ENCODE assay signal across 18 mouse cellular contexts in the genomic region with DNA sequence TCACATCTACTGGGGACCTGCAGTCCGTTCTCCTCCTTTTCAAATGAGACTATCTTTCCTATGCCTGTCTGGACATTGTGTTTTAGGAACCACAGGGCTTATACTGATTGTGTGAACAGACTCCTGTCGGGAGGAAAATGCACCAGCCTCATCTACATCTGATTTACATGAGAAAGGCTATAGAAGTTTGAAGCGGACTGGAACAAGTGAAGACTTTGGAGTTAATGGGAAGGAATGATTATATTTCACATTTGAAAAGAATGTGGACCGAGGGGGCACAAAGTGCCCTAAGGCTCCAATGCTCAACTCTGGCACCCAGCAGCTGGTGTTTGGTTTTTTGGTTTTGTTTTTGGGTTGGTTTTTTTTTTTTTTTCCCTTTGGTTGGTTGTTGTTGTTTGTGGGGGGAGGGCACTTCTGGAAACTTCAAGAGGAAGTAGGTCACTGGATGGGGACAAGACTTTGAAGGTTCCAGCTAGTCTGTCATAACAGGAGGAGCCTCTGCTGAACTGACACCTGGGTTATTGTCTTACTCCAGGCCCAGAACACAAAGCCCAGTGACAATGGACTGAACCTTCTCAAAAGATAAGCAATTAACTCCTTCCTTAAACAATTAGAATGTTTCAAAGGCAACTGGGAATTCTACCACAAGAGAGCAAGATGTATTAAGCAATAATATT. TPM values are rescaled to one million over a fixed set of nuclear protein-coding genes. Genes with fewer than 3 reads are reported as not detected.
A peak's percentile ranks its signal among the peaks of the same experiment; 100 is the strongest.
DNase-seq lines count a peak whose midpoint lies in the region; ATAC-seq and TF ChIP-seq lines count a peak whose summit lies in the region.
"Had no signal": no experiment of that assay in that cellular context is flagged by ENCODE, and none has a peak within 500 bp of the region (broad histone marks: within the 10 kb centered on the region; RNA-seq: fewer than 3 reads in every experiment).

No protein-coding gene starts in this region.

- no peak for ATAC-seq in hindbrain, postnatal 0 days
- peak; percentile 88 for ATAC-seq in forebrain, embryonic 15.5 days (replicated peaks)
- 0 out of 2 replicates have a peak, but pooled peaks have one; percentile 28 for ATAC-seq in neural tube, embryonic 14.5 days (ENCODE audit: low read depth)
- ATAC-seq in frontal cortex, adult (ENCODE audit: low TSS enrichment), result no peak
- ATAC-seq in heart, embryonic 12.5 days (ENCODE audit: insufficient number of reproducible peaks, low FRiP score), result no peak
- ATAC-seq: intestine, postnatal 0 days had no signal

- H3K4me3 ChIP-seq in hindbrain, embryonic 10.5 days, result no peak overlapping the region
- H3K4me3 ChIP-seq in hindbrain, postnatal 0 days (ENCODE audit: low read length), result no peak overlapping the region
- H3K4me3 ChIP-seq in forebrain, embryonic 15.5 days, result no peak overlapping the region
- no peak overlapping the region for H3K4me3 ChIP-seq in neural tube, embryonic 14.5 days (ENCODE audit: low read depth, low read length)
- no peak overlapping the region for H3K4me3 ChIP-seq in heart, embryonic 12.5 days
- H3K4me3 ChIP-seq: erythroblast, embryonic 14.5 days had no signal

- no peak for DNase-seq in hindbrain, embryonic 10.5 days (ENCODE audit: low spot score)
- DNase-seq in hindbrain, postnatal 0 days (ENCODE audit: low spot score), result no peak
- DNase-seq in retina, postnatal 1 day, result peak; percentile 29
- no peak for DNase-seq in retina, embryonic 14.5 days (ENCODE audit: low spot score)
- DNase-seq: cerebellum, postnatal 14 days; heart, adult 11 months; left cerebral cortex, postnatal 4 days; lung, embryonic 14.5 days had no signal

- no peak for TF ChIP-seq CTCF in hindbrain, postnatal 0 days (IDR thresholded peaks at IDR 0.05; ENCODE audit: low read depth)

- H3K4me1 ChIP-seq in hindbrain, embryonic 10.5 days (replicated peaks), result peaks cover 15% of the 10 kb centered on the region
- no peaks in the 10 kb centered on the region for H3K4me1 ChIP-seq in hindbrain, postnatal 0 days (ENCODE audit: insufficient read depth, low read length)
- peaks cover 14% of the 10 kb centered on the region for H3K4me1 ChIP-seq in forebrain, embryonic 15.5 days
- no peaks in the 10 kb centered on the region for H3K4me1 ChIP-seq in neural tube, embryonic 14.5 days (ENCODE audit: control insufficient read depth, insufficient read depth, low read length)
- H3K4me1 ChIP-seq in heart, embryonic 12.5 days (replicated peaks), result no peaks in the 10 kb centered on the region

- H3K36me3 ChIP-seq in hindbrain, embryonic 10.5 days, result 0 out of 2 replicates have a peak, but pooled peaks cover 3% of the 10 kb centered on the region
- no peaks in the 10 kb centered on the region for H3K36me3 ChIP-seq in hindbrain, postnatal 0 days (ENCODE audit: insufficient read depth, low read length)
- H3K36me3 ChIP-seq in forebrain, embryonic 15.5 days, result no peaks in the 10 kb centered on the region
- H3K36me3 ChIP-seq in neural tube, embryonic 14.5 days (ENCODE audit: control insufficient read depth, insufficient read depth, low read length), result no peaks in the 10 kb centered on the region
- H3K36me3 ChIP-seq in heart, embryonic 12.5 days, result no peaks in the 10 kb centered on the region

- no peak overlapping the region for H3K9ac ChIP-seq in hindbrain, postnatal 0 days (replicated peaks; ENCODE audit: low read length)
- no peak overlapping the region for H3K9ac ChIP-seq in forebrain, embryonic 15.5 days (replicated peaks)
- no peak overlapping the region for H3K9ac ChIP-seq in neural tube, embryonic 14.5 days (replicated peaks; ENCODE audit: low read depth, low read length)
- H3K9ac ChIP-seq in heart, embryonic 12.5 days, result no peak overlapping the region
- H3K9ac ChIP-seq: lung, embryonic 14.5 days had no signal

- H3K27me3 ChIP-seq in hindbrain, embryonic 10.5 days (ENCODE audit: insufficient read depth, poor library complexity, severe bottlenecking), result no peaks in the 10 kb centered on the region
- no peaks in the 10 kb centered on the region for H3K27me3 ChIP-seq in hindbrain, postnatal 0 days (ENCODE audit: insufficient read depth, low read length)
- no peaks in the 10 kb centered on the region for H3K27me3 ChIP-seq in forebrain, embryonic 15.5 days
- H3K27me3 ChIP-seq in neural tube, embryonic 14.5 days (ENCODE audit: control insufficient read depth, insufficient read depth, low read length), result no peaks in the 10 kb centered on the region
- H3K27me3 ChIP-seq in heart, embryonic 12.5 days (replicated peaks), result no peaks in the 10 kb centered on the region
- H3K27me3 ChIP-seq: CH12.LX had no signal

- WGBS in hindbrain, embryonic 10.5 days, result 29% methylated on average over 4 of the region's 4 CpGs
- WGBS in hindbrain, postnatal 0 days, result 29% methylated on average over 4 of the region's 4 CpGs
- 7% methylated on average over 4 of the region's 4 CpGs for WGBS in forebrain, embryonic 15.5 days
- WGBS in neural tube, embryonic 14.5 days, result 16% methylated on average over 4 of the region's 4 CpGs
- 73% methylated on average over 4 of the region's 4 CpGs for WGBS in heart, embryonic 12.5 days

- peaks cover under 1% of the 10 kb centered on the region; the same call in 1 of the 2 replicates for H3K9me3 ChIP-seq in hindbrain, embryonic 10.5 days
- H3K9me3 ChIP-seq in hindbrain, postnatal 0 days (ENCODE audit: low read length), result no peaks in the 10 kb centered on the region
- peaks cover 8% of the 10 kb centered on the region; the same call in 1 of the 2 replicates for H3K9me3 ChIP-seq in forebrain, embryonic 15.5 days
- H3K9me3 ChIP-seq in neural tube, embryonic 14.5 days (ENCODE audit: control insufficient read depth, low read length), result no peaks in the 10 kb centered on the region
- H3K9me3 ChIP-seq in heart, embryonic 12.5 days (replicated peaks), result no peaks in the 10 kb centered on the region

- H3K27ac ChIP-seq in hindbrain, embryonic 10.5 days, result peak overlapping the region; percentile 75
- no peak overlapping the region for H3K27ac ChIP-seq in hindbrain, postnatal 0 days
- H3K27ac ChIP-seq in forebrain, embryonic 15.5 days (replicated peaks), result peak overlapping the region; percentile 71
- H3K27ac ChIP-seq in neural tube, embryonic 14.5 days (ENCODE audit: low read depth, low read length), result no peak overlapping the region
- H3K27ac ChIP-seq in heart, embryonic 12.5 days (ENCODE audit: poor library complexity, severe bottlenecking), result no peak overlapping the region
- H3K27ac ChIP-seq: kidney, postnatal 0 days; macrophage; stomach, postnatal 0 days had no signal

- no peak overlapping the region for H3K4me2 ChIP-seq in hindbrain, postnatal 0 days (ENCODE audit: low read depth, low read length)
- no peak overlapping the region for H3K4me2 ChIP-seq in forebrain, embryonic 15.5 days (replicated peaks)
- no peak overlapping the region for H3K4me2 ChIP-seq in neural tube, embryonic 14.5 days (ENCODE audit: low read depth, low read length)
- no peak overlapping the region for H3K4me2 ChIP-seq in heart, embryonic 12.5 days
- H3K4me2 ChIP-seq: lung, embryonic 14.5 days had no signal

RNA-seq across cellular contexts. Expression of a gene that starts 37.7 kb away (rescaled TPM):
- 6.0 and 8.9 TPM in 2 replicates for polyA plus RNA-seq in hindbrain, embryonic 10.5 days (2016; fragmentation: Nextera tagmentation; extraction: Ambion mirVana)
- total RNA-seq in hindbrain, postnatal 0 days (2014; rRNA removed), result 28.4 and 31.6 TPM in 2 replicates
- polyA plus RNA-seq in hindbrain, postnatal 0 days (2015; fragmentation: Nextera tagmentation; extraction: Ambion mirVana), result 37.7 TPM in 2 replicates
- 42.8 and 43.7 TPM in 2 replicates for polyA plus RNA-seq in forebrain, embryonic 15.5 days (2015; fragmentation: Nextera tagmentation; extraction: Ambion mirVana)
- polyA plus RNA-seq in neural tube, embryonic 14.5 days (2014; fragmentation: Nextera tagmentation; extraction: Ambion mirVana), result 29.3 and 36.9 TPM in 2 replicates
- polyA plus RNA-seq in heart, embryonic 12.5 days (2016; fragmentation: Nextera tagmentation; extraction: Ambion mirVana), result 2.4 and 3.2 TPM in 2 replicates
- polyA plus RNA-seq: erythroblast, embryonic 14.5 days had no signal

Comparison
In these comparisons a context has a peak if more than half of its experiments do, and no peak if none do; other contexts are left out.
1. H3K27ac ChIP-seq: peak in hindbrain, embryonic 10.5 days (single experiment) and forebrain, embryonic 15.5 days (single experiment); none in hindbrain, postnatal 0 days (single experiment), neural tube, embryonic 14.5 days (single experiment) and heart, embryonic 12.5 days (single experiment).
2. ATAC-seq: peak in forebrain, embryonic 15.5 days (single experiment) and neural tube, embryonic 14.5 days (single experiment); none in hindbrain, postnatal 0 days (single experiment), frontal cortex, adult (single experiment) and heart, embryonic 12.5 days (single experiment).